Mouse (Mus musculus): ENCODE results near the gene Tppp. TPM values are rescaled to one million over a fixed set of nuclear protein-coding genes. Genes with fewer than 3 reads are reported as not detected.

Gene Tppp
- polyA plus RNA-seq, 1 experiment = 0.68 TPM

DNA sequence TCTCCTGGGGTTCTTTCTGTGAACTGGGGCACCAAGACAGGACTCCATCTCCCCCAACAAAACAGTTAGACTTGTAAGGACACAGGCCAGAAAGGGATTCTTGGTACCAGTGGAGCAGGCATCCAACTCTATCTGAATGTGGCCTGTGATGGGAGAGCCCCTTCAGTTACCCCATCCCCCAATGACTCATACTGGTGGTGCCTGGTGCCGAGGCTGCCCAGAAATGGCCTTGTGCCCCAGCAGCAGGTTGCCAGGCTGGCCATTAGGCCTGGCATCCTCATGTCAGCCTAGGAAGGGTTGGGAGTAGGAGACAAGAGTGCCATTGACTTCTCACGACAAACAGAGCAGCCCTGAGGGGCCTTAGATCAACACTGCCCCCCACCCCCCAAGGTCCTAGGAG lies 18.9 kb downstream of the Tppp start:
- no peaks in the 10 kb centered on the region for H3K27me3 ChIP-seq (ENCODE audit: control insufficient read depth, insufficient read depth, low read length)
- no peak overlapping the region for H3K27ac ChIP-seq (ENCODE audit: control insufficient read depth, insufficient read depth, low read depth, low read length)
- TF ChIP-seq CTCF (IDR thresholded peaks at IDR 0.05; ENCODE audit: control insufficient read depth, insufficient read depth, insufficient replicate concordance, low read depth, low read length) (no peak), POLR2A (IDR thresholded peaks at IDR 0.05; ENCODE audit: control insufficient read depth, low read depth, low read length) (no peak)
- no peaks in the 10 kb centered on the region for H3K4me1 ChIP-seq (ENCODE audit: control insufficient read depth, insufficient read depth, low read length)
- no peaks in the 10 kb centered on the region for H3K36me3 ChIP-seq (ENCODE audit: control insufficient read depth, insufficient read depth, low read length)
- no peak overlapping the region for H3K4me3 ChIP-seq (ENCODE audit: control insufficient read depth, low read depth, low read length)

- no peaks in the 10 kb centered on the region for H3K4me1 ChIP-seq (ENCODE audit: control insufficient read depth, insufficient read depth, low read length)
- no peaks in the 10 kb centered on the region for H3K36me3 ChIP-seq (ENCODE audit: control insufficient read depth, insufficient read depth, low read length)
- TF ChIP-seq POLR2A (IDR thresholded peaks at IDR 0.05; ENCODE audit: control insufficient read depth, low read depth, low read length) (no peak), CTCF (IDR thresholded peaks at IDR 0.05; ENCODE audit: control insufficient read depth, insufficient read depth, insufficient replicate concordance, low read depth, low read length) (no peak)
- no peak overlapping the region for H3K4me3 ChIP-seq (ENCODE audit: control insufficient read depth, low read depth, low read length)
- no peaks in the 10 kb centered on the region for H3K27me3 ChIP-seq (ENCODE audit: control insufficient read depth, insufficient read depth, low read length)
- no peak overlapping the region for H3K27ac ChIP-seq (ENCODE audit: control insufficient read depth, insufficient read depth, low read depth, low read length)
These were observed 19.8 kb downstream of the Tppp start for GRCm38 (mm10) chr13:74029013-74029412.

GRCm38 (mm10) chr13:74030691-74031090 lies 21.5 kb downstream of the Tppp start:
- no peaks in the 10 kb centered on the region for H3K27me3 ChIP-seq (ENCODE audit: control insufficient read depth, insufficient read depth, low read length)
- TF ChIP-seq POLR2A (IDR thresholded peaks at IDR 0.05; ENCODE audit: control insufficient read depth, low read depth, low read length) (no peak), CTCF (IDR thresholded peaks at IDR 0.05; ENCODE audit: control insufficient read depth, insufficient read depth, insufficient replicate concordance, low read depth, low read length) (no peak)

GRCm38 (mm10) chr13:74031133-74031532 lies 21.9 kb downstream of the Tppp start:
- TF ChIP-seq CTCF (IDR thresholded peaks at IDR 0.05; ENCODE audit: control insufficient read depth, insufficient read depth, insufficient replicate concordance, low read depth, low read length) = no peak
- no peak for TF ChIP-seq POLR2A (IDR thresholded peaks at IDR 0.05; ENCODE audit: control insufficient read depth, low read depth, low read length)
- Histone ChIP-seq H3K27me3 (ENCODE audit: control insufficient read depth, insufficient read depth, low read length) (no peaks in the 10 kb centered on the region), H3K4me3 (ENCODE audit: control insufficient read depth, low read depth, low read length) (no peak overlapping the region)

More at GRCm38 (mm10) chr13:74030691-74031090, 21.5 kb downstream of the Tppp start:
- Histone ChIP-seq H3K36me3 (ENCODE audit: control insufficient read depth, insufficient read depth, low read length) (no peaks in the 10 kb centered on the region), H3K27ac (ENCODE audit: control insufficient read depth, insufficient read depth, low read depth, low read length) (peak overlapping the region; percentile 65; the same call in 1 of the 2 replicates), H3K4me3 (ENCODE audit: control insufficient read depth, low read depth, low read length) (no peak overlapping the region), H3K4me1 (ENCODE audit: control insufficient read depth, insufficient read depth, low read length) (no peaks in the 10 kb centered on the region)

DNA sequence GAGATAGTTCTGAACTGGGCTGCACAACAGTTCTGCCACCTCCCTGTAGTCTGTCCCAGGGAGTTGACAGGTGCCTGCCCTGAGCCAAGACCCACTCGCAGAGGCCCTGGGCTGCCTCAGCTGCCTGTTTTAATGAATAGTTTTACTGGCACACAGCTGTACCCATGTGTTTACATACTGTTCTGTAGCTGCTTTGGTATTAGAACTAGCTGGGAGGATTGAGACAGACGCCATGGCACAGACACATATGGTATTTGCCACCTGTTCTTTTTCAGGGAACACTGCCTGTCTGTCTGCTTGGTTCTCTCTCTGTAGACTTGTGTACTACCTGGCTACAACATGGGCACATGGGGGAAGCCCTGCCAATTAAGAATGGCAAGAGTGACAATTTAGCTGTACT lies 25.5 kb downstream of the Tppp start:
- Histone ChIP-seq H3K4me3 (ENCODE audit: control insufficient read depth, low read depth, low read length) (no peak overlapping the region), H3K27me3 (ENCODE audit: control insufficient read depth, insufficient read depth, low read length) (no peaks in the 10 kb centered on the region), H3K4me1 (ENCODE audit: control insufficient read depth, insufficient read depth, low read length) (no peaks in the 10 kb centered on the region), H3K36me3 (ENCODE audit: control insufficient read depth, insufficient read depth, low read length) (no peaks in the 10 kb centered on the region; the same call in 1 of the 2 replicates), H3K27ac (ENCODE audit: control insufficient read depth, insufficient read depth, low read depth, low read length) (no peak overlapping the region)
- TF ChIP-seq POLR2A (IDR thresholded peaks at IDR 0.05; ENCODE audit: control insufficient read depth, low read depth, low read length) (no peak), CTCF (IDR thresholded peaks at IDR 0.05; ENCODE audit: control insufficient read depth, insufficient read depth, insufficient replicate concordance, low read depth, low read length) (no peak)

More at GRCm38 (mm10) chr13:74031133-74031532, 21.9 kb downstream of the Tppp start:
- Histone ChIP-seq H3K36me3 (ENCODE audit: control insufficient read depth, insufficient read depth, low read length) (no peaks in the 10 kb centered on the region), H3K4me1 (ENCODE audit: control insufficient read depth, insufficient read depth, low read length) (no peaks in the 10 kb centered on the region), H3K27ac (ENCODE audit: control insufficient read depth, insufficient read depth, low read depth, low read length) (peak overlapping the region; percentile 65)

- no peak for TF ChIP-seq POLR2A (IDR thresholded peaks at IDR 0.05; ENCODE audit: control insufficient read depth, low read depth, low read length)
- TF ChIP-seq CTCF (IDR thresholded peaks at IDR 0.05; ENCODE audit: control insufficient read depth, insufficient read depth, insufficient replicate concordance, low read depth, low read length) = no peak
- Histone ChIP-seq H3K4me3 (ENCODE audit: control insufficient read depth, low read depth, low read length) (no peak overlapping the region), H3K36me3 (ENCODE audit: control insufficient read depth, insufficient read depth, low read length) (no peaks in the 10 kb centered on the region; the same call in 1 of the 2 replicates), H3K27ac (ENCODE audit: control insufficient read depth, insufficient read depth, low read depth, low read length) (no peak overlapping the region), H3K4me1 (ENCODE audit: control insufficient read depth, insufficient read depth, low read length) (no peaks in the 10 kb centered on the region), H3K27me3 (ENCODE audit: control insufficient read depth, insufficient read depth, low read length) (no peaks in the 10 kb centered on the region)
These were observed 26.6 kb downstream of the Tppp start for GRCm38 (mm10) chr13:74035776-74036175.

GRCm38 (mm10) chr13:74039926-74040325 lies 30.7 kb downstream of the Tppp start:
- Histone ChIP-seq H3K36me3 (ENCODE audit: control insufficient read depth, insufficient read depth, low read length) (no peaks in the 10 kb centered on the region; the same call in none of the 2 replicates), H3K27ac (ENCODE audit: control insufficient read depth, insufficient read depth, low read depth, low read length) (no peak overlapping the region), H3K4me1 (ENCODE audit: control insufficient read depth, insufficient read depth, low read length) (no peaks in the 10 kb centered on the region), H3K4me3 (ENCODE audit: control insufficient read depth, low read depth, low read length) (no peak overlapping the region), H3K27me3 (ENCODE audit: control insufficient read depth, insufficient read depth, low read length) (no peaks in the 10 kb centered on the region)
- TF ChIP-seq CTCF (IDR thresholded peaks at IDR 0.05; ENCODE audit: control insufficient read depth, insufficient read depth, insufficient replicate concordance, low read depth, low read length) = no peak
- TF ChIP-seq POLR2A (IDR thresholded peaks at IDR 0.05; ENCODE audit: control insufficient read depth, low read depth, low read length) = no peak
